Mouse (Mus musculus): ENCODE data around the gene Adra2c.

Adra2c gene

DNA sequence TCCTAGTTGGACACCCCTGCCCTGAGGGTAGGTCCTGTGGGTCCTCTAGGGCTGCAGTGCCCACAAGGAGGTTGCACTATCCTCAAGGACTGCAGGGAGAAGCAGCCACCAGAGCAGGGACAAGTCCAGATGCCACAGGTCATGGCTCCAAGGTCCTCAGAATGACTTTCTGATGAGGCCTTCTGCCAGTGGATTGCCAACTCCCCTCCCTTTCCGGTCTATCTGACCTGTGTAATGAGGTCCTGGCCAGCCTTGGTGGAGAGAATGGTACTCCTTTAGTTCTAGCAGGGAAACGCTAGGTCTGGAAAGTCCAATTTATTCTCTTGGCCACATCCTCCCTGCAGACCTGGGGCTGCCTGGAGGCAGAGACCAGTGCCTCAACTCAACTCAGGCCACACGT is at the start of gene Adra2c:
Gene Adra2c, plus strand, starts transcription at position 301 of the 400 bp plus-strand sequence.
- no peak for DNase-seq

DNA sequence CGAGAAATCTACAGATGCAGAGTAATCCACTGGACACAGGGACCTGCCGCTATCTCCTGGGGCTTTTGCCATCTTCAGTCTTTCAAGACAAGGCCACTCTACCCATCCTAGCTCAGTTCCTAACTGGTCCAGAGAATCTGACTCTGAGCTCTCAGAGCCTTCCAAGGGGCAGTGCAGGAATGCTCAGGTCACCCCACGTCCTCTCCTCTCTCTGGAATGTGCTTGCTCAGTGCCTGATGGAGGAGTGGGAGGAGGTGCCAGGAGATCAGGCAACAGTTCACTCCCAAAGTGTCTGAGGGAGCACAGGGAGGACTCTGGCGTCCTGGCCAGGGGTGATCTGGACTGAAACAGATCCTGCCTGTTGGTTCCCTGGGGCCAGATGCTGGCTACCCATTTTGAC is 45.0 kb upstream of the Adra2c start:
- DNase-seq = no peak

DNA sequence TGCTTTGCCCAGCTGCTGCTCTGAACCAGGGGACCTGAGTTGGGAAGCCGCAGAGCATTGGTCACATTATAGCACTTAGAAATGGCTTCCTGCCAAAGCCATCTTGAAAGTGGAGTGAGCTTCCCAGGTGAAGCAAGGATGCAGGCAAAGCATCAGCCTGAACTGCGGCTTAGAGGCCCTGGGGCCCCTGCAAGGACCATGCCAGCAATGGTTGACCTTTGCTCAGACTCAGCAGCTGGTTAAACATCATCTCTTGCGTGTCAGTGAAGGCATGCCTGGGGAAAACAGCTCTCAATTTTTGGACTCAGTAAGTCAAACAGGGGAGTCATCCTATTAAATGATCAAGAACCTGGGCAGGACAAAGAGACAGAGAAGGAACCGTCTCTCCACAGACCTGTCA is 40.4 kb upstream of the Adra2c start:
- no peak for DNase-seq

DNA sequence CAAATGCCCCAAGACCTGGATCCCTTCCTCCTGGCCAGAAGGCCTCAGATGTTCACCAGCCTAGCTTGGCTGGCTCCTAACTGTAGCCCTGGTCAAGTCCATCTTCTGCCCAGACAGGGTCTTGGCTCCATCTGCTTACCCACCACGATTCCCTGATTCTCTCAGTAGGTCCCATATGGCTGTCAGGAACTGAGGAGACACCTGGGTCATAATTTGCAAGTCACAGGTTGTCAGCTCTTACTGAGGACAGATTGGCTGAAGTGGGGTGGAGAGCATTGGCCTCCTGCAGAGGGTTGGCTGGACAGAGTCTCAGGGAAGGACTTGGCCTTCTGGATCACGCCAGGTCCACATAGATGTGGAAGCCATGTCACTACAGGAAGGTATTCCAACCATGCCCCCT is 39.5 kb upstream of the Adra2c start:
- DNase-seq = no peak

DNA sequence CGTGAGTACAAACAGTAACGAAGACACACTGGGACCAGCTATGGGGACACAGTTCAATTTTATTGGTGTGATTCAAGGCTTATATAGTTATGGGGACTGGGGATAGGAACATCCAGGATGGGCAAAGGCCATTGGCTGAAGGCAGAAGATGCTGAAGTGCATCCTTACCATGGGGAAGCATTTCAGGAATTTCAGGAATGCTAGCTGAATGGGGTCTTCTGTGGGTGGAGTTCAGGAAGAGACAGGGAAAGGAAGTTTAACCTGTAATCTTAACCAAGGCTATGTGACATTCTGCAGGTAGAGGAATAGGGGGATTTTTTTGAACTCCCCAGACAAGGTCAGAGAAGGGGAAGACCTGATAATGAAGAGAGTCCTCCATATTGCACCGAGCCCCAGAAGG is 36.6 kb upstream of the Adra2c start:
- DNase-seq = no peak

DNA sequence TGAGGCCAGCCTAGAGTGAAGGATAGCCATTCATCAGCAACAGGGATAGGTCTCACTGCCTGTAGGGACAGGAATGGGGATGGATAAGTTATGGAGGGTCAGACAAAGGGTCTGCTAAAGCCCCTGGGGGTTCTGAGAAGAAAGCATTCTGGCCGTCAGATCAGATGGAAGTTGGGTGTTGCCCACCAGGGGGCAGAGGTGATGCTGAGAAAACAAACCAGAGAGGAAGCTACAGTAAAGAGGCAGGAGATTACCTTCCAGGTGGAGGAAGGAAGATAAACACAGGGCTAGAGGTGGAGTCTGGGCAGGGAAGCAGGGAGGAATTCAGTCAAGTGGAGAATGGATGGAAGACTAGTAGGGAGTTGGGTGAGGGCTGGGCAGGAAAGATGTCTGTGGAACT is 33.9 kb upstream of the Adra2c start:
- peak; percentile 8 for DNase-seq

DNA sequence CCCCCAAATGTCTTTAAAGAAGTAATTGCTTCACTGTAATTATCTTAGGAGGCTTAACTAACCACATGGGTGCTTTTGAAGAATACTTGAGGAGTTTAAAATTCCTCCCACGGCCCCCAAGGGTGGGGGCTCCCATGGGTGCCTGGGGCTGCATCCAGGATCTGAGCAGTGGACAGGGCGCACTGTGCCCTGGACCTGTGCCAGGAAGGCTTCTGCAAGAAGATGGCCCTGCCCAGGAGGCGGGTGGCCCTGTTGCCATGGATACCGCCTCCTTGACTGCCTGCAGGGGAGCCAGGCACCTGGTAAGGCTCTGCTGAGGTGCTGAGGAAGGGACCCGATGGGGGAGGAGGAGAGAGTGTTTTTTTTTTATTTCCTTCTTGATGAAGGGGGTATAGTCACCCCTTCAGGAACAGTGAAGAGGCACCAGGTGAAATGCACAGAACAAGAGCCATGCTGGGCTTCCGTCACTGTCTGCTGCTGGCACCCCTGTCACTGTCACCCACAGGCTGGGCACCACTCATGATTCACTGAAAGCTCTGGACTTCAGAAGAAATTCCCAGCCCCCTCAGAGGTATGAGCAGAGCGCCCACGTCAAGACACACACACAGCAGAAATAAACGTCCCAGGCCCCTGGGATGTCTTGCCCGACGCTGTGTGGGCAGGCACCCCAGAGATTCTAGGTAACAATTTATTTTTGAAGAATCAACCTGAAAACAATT is 32.4 kb upstream of the Adra2c start:
- DNase-seq = no peak

DNA sequence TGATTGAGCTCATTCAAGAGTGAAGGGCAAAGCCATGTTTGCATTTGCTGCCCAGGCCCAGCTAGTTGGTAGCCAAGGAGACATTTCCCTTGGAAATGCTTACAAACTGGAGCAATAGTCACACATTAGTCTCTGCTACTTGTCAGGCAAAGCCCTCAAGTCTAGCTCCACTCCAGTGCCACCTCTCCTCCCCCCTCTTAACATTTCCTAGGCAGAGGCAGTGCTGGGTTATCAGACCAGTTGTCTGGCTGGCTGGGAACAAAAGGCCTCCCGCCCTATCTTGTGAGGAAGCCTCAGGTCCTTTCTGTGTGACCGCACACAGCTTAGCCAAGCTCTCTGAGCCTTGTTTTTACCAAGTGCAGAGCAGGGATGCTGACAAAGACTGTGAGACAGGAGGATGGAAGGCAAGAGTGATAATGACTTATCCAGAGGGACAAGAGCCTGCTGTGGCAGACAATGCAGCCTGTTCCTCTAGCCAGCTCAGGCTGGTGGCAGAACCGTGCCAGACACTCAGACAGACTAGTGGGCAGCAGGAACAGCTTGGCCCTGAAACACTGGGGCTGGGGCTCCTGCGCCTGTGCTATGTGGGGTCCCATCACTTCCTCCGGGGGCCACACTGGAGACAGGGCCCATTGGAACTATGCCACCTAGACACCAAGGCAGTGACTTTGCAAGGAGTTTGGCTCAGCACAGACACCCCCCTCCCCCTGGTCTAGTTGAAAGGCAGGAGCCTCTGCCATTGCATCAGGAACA is 23.0 kb upstream of the Adra2c start:
- no peak for DNase-seq

DNA sequence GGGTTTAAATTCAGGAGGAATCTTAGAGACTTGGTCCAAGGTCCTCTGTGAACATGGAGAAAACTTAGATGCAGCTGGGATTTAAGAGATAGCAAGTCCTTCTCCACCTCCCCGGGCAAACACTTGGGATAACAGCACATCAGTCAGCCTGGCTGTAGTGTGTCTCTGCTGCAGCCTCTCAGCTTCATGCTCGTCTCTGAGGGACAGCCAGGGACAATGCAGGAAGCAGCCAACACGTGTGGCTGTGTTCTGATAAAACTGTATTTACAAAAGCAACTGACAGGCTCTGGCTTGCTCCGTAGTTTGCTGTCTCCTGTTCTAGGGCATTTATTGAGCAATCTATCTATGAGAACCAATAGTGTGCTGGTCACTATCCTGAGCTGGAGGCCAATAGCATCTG is 14.4 kb upstream of the Adra2c start:
- DNase-seq = no peak

DNA sequence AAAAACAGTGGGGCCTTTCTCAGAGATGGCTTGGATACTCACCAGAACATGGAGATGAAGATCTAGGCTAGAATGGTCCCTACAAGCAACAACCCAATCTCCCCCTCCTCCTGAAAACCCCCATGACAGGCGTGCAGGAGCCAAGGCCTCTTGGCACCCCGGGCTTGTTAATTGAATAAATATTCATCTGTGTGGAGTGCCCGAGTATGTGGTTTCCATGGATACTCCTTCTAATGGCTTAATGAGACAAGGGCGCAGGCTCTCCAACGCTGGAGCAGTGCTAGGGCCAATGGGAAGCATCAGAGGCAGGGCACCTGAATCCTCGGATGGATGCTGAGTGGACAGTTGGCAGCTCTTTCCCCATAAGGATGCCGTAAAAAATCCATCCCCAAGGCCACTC is 10.6 kb upstream of the Adra2c start:
- DNase-seq = no peak

DNA sequence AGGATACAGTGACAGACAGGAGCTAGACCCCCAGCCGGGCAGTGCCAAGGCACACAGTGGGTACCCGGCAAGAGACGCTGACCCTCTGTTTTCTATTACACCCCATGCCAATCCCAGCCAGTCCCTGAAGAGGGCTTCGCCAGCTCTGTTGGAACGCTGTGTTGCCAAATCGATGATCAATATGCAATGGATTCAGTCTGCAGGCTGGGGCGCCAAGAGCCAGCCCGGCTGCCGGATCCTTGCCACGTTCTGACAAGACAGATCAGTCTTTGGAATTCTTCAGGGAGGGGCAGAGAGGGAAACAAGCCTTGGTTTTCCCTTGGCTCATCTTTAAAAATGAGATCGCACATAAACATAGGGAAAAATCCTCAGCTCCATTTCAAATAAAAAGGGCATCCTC is 2.8 kb upstream of the Adra2c start:
- DNase-seq = no peak

DNA sequence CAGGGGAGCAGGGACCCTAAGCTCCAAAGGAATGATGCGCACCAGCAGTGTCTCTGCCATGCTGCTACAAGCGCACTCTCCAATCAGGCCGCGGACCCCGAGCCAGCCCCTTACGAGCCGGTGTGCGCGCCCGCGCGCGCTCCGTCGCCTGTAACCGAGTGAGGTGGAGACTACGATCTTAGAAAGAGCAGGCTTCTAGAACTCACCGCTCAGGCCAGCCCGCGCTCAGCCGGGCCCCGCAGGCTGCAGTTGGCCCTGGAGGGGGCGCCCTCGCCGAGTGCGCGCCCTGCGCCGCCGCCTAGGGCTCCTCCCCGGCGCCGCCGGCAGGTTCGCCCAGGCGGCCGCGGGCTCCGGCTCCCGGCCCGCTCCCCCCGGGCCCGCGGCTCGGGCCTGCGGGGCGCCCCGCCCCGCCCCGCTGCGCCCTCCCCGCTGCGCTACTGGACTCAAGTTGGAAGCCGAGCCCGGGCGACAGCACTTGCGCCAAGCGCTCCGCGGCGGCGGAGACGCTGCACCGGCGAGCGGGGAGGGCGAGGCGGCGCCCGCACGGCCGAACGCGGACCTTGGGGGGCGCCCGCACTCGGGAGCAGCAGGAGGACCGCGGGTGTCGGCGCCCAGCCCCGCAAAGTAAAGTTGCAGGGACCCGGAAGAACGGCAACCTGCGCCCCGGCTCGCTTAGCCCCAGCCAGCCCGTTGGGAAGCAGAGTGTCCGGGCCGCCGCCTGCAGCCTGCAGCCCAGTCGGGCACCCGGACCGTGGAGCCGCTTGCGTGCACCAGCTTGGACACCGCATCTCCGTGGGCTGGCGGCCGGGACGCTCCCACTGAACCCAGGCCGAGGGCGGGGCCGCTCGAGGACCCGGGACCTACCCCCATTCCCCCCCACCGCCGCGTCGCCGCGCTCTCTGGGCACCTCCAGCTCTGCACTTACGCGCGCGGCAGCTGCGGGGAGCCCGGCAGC is 899 bp downstream of the Adra2c start:
- DNase-seq = no peak

DNA sequence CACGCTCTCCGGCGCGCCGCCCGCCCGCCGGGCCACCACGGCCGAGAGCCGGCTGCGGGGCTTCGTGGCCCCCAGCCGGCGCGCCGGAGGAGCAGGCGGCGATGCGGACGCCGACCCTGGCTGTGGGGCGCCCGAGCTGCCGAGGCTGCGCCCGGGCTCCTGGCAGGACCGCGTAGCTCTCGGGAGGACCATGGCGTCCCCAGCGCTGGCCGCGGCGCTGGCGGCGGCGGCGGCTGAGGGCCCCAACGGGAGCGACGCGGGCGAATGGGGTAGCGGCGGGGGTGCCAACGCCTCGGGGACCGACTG is 1.5 kb downstream of the Adra2c start:
- no peak for DNase-seq

DNA sequence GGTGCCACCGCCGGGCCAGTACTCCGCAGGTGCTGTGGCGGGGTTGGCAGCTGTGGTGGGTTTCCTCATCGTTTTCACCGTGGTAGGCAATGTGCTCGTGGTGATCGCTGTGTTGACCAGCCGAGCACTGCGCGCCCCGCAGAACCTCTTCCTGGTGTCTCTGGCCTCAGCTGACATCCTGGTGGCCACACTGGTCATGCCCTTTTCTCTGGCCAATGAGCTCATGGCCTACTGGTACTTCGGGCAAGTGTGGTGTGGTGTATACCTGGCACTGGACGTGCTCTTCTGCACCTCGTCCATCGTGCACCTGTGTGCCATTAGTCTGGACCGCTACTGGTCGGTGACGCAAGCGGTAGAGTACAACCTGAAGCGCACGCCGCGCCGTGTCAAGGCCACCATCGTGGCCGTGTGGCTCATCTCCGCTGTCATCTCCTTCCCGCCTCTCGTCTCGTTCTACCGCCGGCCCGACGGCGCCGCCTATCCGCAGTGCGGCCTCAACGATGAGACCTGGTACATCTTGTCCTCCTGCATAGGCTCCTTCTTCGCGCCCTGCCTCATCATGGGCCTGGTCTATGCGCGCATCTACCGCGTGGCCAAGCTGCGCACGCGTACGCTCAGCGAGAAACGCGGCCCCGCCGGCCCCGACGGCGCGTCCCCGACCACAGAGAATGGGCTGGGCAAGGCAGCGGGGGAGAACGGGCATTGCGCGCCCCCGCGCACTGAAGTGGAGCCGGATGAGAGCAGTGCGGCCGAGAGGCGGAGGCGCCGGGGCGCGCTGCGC is 2.1 kb downstream of the Adra2c start:
- DNase-seq = no peak

DNA sequence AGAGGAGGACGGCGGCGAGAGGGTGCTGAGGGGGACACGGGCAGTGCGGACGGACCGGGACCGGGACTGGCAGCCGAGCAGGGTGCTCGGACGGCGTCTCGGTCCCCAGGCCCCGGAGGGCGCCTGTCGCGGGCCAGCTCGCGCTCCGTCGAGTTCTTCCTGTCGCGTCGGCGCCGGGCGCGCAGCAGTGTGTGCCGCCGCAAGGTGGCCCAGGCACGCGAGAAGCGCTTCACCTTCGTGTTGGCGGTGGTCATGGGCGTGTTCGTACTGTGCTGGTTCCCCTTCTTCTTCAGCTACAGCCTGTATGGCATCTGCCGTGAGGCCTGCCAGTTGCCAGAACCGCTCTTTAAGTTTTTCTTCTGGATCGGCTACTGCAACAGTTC is 2.7 kb downstream of the Adra2c start:
- DNase-seq = no peak

DNA sequence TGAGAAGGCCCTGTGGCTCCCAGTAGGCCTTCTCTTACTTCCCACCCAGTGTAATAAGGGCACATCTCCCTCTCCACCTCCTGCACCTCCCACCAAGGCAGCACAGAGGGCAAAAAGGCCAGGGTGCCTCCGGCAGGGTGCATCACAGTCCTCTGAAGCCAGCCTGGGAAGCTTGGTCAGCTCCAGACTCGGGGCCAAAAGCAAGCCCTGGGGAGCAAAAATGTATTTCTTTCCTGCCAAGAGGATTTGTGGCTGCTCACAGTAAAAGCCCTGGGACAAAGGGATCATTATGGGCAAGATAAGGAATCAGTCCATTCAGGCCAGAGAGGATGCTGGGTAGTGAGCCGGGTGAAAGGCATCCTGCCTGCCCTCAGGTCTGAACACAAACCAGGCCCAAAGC is 7.2 kb downstream of the Adra2c start:
- no peak for DNase-seq

DNA sequence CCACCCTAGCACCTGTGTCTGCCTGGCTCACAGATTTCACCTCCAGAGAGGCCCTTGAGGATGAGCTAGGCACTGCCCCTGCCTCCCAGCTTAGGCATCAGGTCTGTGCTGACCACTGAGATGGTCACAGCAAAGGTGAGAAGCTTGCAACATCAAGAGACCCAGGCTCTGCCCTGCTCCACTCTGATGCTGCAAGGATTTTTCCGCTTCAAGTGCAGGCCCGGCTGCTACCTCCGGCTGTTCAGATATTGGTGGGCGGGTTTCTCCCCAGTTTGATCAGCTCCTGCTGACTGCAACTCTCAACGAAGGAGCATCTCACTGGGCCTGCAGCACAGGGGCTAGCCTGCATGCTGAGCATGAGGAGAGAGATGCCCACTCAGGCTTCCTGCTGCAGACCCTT is 8.1 kb downstream of the Adra2c start:
- no peak for DNase-seq

DNA sequence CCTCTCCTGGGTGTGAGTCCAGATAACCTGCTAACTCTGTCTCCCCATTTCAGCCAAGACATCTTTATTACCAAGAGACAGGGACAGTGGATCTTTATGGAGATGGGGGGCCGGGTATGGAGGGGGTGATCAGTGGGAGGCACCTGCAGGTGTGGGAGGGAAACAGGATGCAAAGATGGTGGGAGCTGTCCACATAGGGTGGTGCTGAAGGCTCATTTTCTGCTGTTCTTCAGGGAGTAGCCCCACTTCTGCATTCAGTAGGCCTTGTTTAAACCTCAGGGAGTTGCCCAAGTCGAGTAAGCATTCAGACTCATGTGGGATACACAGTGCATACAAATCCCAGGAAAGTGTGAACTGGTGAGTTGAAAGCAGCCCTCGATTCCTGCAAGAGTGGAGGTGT is 21.5 kb downstream of the Adra2c start:
- DNase-seq = peak; percentile 11

DNA sequence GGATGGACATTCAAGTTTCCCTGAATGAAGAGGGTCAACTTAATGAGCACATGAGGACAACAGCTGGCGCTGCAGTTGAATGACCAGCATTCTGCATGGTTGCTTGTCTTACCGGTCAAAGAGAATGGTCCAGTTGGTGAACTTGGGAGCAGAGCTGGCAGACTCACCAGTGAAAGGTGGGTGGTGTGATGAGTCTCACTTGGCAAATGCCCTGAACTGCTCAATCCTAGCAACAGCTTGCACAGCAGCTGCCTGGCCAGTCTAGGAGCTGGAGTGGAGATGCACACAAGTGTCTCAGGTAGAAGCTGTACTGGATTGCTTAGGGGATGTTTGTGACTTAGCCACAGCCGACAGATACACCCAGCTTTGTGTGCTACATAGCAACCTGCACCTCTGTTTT is 26.1 kb downstream of the Adra2c start:
- DNase-seq = no peak

DNA sequence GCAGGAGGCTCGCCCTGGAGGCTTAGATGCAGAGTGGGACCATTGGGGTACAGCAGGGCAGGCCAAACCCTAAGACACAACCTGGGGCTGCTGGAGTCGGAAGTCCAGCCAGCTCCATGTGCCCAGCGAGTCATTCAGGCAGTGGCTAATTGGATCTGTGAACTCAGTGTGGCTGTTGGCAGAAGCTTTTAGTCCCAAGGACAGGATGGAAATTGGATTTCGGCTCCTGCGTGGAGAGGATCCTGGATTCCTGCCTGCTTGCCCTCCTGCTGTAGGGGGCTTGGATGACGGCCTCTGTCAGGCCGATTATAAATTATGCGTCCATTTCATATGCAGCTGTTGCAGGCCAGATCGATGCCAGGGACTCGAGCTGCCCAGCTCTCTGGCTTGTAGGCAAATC is 27.2 kb downstream of the Adra2c start:
- no peak for DNase-seq

DNA sequence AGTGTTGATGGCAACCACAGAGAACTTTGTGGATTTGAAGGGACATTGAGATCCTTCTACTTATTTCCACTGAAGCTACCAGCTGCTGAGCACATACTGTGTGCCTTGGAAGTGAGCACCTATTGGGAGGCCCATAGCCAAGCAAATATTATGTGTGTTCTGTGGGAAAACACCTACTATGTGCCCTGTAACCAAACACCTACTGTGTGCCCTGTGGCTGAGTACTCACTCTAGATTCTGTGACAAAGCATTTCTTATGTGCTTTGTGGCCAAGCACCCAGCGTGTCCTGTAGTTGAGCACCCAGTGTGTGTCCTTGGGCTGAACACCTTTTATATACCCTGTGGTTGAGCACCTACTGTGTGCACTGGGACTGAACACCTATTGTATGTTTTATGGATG is 28.6 kb downstream of the Adra2c start:
- no peak for DNase-seq

DNA sequence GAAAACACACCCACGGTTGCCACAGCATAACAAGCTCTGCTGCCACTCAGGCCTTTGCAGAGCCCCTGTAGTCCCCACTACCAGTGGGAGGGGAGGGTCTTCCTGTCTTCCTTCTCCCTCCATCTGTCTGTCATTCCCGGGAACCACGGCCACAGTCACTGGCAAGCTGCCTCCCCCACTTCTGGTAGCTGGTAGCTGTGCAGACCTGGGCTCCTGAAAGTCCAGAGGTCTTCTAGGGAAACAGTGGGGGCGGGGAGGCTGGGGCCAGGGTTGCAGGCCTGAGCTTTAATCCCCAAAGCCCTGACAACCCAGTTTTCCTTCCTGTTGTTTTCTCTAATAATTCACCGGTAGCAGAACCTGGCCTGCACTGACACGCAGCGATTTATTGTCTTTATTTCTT is 31.7 kb downstream of the Adra2c start:
- DNase-seq = no peak

DNA sequence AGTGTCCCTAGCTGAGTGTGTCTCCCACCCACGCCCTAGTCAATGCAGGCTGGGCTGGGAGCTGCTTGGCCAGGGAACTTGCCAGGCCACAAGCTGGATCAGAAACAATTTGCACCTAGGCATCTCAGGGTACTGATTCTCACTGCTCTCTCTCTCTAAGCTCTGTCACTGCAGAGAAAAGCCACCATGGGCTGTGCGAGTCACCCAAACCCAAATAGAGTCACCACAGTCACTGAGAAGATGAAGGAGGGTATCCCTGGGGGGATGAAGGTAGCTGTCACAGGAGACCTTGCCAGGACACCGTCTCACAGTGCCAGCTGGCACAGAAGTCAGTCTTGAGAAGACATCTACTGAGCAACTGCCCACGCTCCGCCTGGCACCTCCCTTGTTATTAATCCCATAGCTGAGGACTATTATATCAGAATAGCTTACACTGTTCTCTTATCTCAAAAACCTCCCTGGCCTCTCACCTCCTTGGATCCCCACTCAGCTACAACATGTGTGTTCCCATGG is 33.7 kb downstream of the Adra2c start:
- DNase-seq = no peak

Data from thymus, postnatal 14 days (tissue).